Mouse (Mus musculus) heart, adult 18-20 months (tissue): ENCODE measurements around the gene Pgm2l1. TPM values are rescaled to one million over a fixed set of nuclear protein-coding genes. Genes with fewer than 3 reads are reported as not detected.
"Not testable (repeated sequence)": the region's sequence is repeated elsewhere in the genome, so short reads cannot be mapped to it uniquely, and the experiment has no call there.

ENCODE experiments used
- DNase-seq, 2 experiments: peaks; one replicate each; pipeline ENCODE4 v3.0.0; 2021 to 2022; ENCODE audit warnings: mixed read lengths in 1 of 2
- total RNA-seq, 2 experiments: library from RNA; stranded (reverse); gene quantifications; 2 replicates each; pipeline ENCODE4 v1.2.3; 2021

Gene Pgm2l1
- total RNA-seq, 2 experiments from 2014 or later: 6.3 to 7.0 TPM

GRCm38 (mm10) chr7:100228957-100229356, 1.8 kb downstream of the Pgm2l1 start:
- no peak for DNase-seq

GRCm38 (mm10) chr7:100230646-100231045, 3.5 kb downstream of the Pgm2l1 start:
- no peak for DNase-seq

- DNase-seq: no peak
Observed at GRCm38 (mm10) chr7:100231661-100232060, 4.5 kb downstream of the Pgm2l1 start.

- DNase-seq: no peak
Observed at GRCm38 (mm10) chr7:100233681-100234080, 6.5 kb downstream of the Pgm2l1 start.

GRCm38 (mm10) chr7:100234264-100234885, 7.2 kb downstream of the Pgm2l1 start:
- peak; percentile 29 to 75 for DNase-seq

- no peak for DNase-seq
Observed at GRCm38 (mm10) chr7:100238271-100238670, 11.1 kb downstream of the Pgm2l1 start.

- no peak for DNase-seq
Observed at GRCm38 (mm10) chr7:100240601-100241000, 13.4 kb downstream of the Pgm2l1 start.

GRCm38 (mm10) chr7:100243007-100243406, 15.8 kb downstream of the Pgm2l1 start:
- DNase-seq: no peak

GRCm38 (mm10) chr7:100244225-100244624, 17.0 kb downstream of the Pgm2l1 start:
- no peak for DNase-seq

GRCm38 (mm10) chr7:100245176-100245575, 18.0 kb downstream of the Pgm2l1 start:
- no peak for DNase-seq

GRCm38 (mm10) chr7:100250667-100251066, 23.5 kb downstream of the Pgm2l1 start:
- no peak for DNase-seq

- no peak for DNase-seq
Observed at GRCm38 (mm10) chr7:100262350-100262749, 35.2 kb downstream of the Pgm2l1 start.

GRCm38 (mm10) chr7:100264934-100265333, 37.7 kb downstream of the Pgm2l1 start:
- DNase-seq: not testable (repeated sequence)

- no peak for DNase-seq
Observed at GRCm38 (mm10) chr7:100272369-100272768, 45.2 kb downstream of the Pgm2l1 start.

- no peak for DNase-seq
Observed at GRCm38 (mm10) chr7:100274507-100274906, 47.3 kb downstream of the Pgm2l1 start.

GRCm38 (mm10) chr7:100276397-100276796, 49.2 kb downstream of the Pgm2l1 start:
- no peak for DNase-seq

GRCm38 (mm10) chr7:100279803-100280202, 52.6 kb downstream of the Pgm2l1 start:
- peak; percentile 19 to 63 for DNase-seq

- DNase-seq: no peak
Observed at GRCm38 (mm10) chr7:100281596-100281995, 54.4 kb downstream of the Pgm2l1 start.

GRCm38 (mm10) chr7:100283298-100283697, 56.1 kb downstream of the Pgm2l1 start:
- DNase-seq: no peak

GRCm38 (mm10) chr7:100285383-100285782, 58.2 kb downstream of the Pgm2l1 start, which contains the start of gene P4ha3:
TSS of gene P4ha3 (plus strand) at chr7:100285520.
- DNase-seq: no peak

- peak; percentile 25 to 56 for DNase-seq
Observed at GRCm38 (mm10) chr7:100287748-100288578, 60.8 kb downstream of the Pgm2l1 start.

- DNase-seq: peak; percentile 18 to 22
Observed at GRCm38 (mm10) chr7:100288622-100289021, 61.4 kb downstream of the Pgm2l1 start.

GRCm38 (mm10) chr7:100293546-100293945, 66.4 kb downstream of the Pgm2l1 start:
- no peak for DNase-seq
